Mouse (Mus musculus) midbrain, embryonic 10.5 days (tissue): ENCODE data around the gene Spib. TPM values are rescaled to one million over a fixed set of nuclear protein-coding genes. Genes with fewer than 3 reads are reported as not detected.
A peak's percentile ranks its signal among the peaks of the same experiment; 100 is the strongest.

ENCODE experiments used
- DNase-seq: peaks from one replicate; pipeline ENCODE4 v3.0.0-alpha.2; 2017; ENCODE audit warnings: low spot score
- H3K27ac ChIP-seq: fragments of 300-500 bp; sonication (generic); replicated peaks from 2 replicates; pipeline ENCODE4 v1.5.1; 2016; ENCODE audit warnings: mild to moderate bottlenecking
- H3K27me3 ChIP-seq: fragments of 300-500 bp; sonication (generic); 2 replicates; pipeline ENCODE4 v1.6.1; 2016; ENCODE audit warnings: low read depth, mild to moderate bottlenecking; ENCODE audit not compliant: poor library complexity, severe bottlenecking
- H3K36me3 ChIP-seq: fragments of 300-500 bp; sonication (generic); 2 replicates; pipeline ENCODE4 v1.6.1; 2016; ENCODE audit warnings: mild to moderate bottlenecking, moderate library complexity
- H3K4me1 ChIP-seq: fragments of 300-500 bp; sonication (generic); 2 replicates; pipeline ENCODE4 v1.6.1; 2016
- H3K4me3 ChIP-seq: fragments of 300-500 bp; sonication (generic); 2 replicates; pipeline ENCODE4 v1.5.1; 2016; ENCODE audit warnings: mild to moderate bottlenecking, moderate library complexity
- H3K9me3 ChIP-seq: fragments of 300-500 bp; sonication (generic); replicated peaks from 2 replicates; pipeline ENCODE4 v1.6.1; 2016; ENCODE audit warnings: mild to moderate bottlenecking
- WGBS: fragments of 180-500 bp; shearing (Covaris S2); methylation state at CpG from one replicate; pipeline ENCODE4 v1.1.7; 2016; 5-methylcytosine and 5-hydroxymethylcytosine counted together
- polyA plus RNA-seq: library from polyadenylated mRNA; unstranded; fragments of >200 nt; fragmentation: Nextera tagmentation; extraction: Ambion mirVana; gene quantifications from 2 replicates; pipeline ENCODE4 v1.2.1, GENCODE M21; 2016

The Spib gene
- polyA plus RNA-seq = not detected in 2 replicates

- 82% methylated on average over 4 of the region's 4 CpGs for WGBS
- H3K36me3 ChIP-seq = peaks cover 50% of the 10 kb centered on the region
Measured at GRCm38 (mm10) chr7:44531946-44532732, at the start of gene Spib. Gene Spib, minus strand, starts transcription at chr7:44532071.

DNA sequence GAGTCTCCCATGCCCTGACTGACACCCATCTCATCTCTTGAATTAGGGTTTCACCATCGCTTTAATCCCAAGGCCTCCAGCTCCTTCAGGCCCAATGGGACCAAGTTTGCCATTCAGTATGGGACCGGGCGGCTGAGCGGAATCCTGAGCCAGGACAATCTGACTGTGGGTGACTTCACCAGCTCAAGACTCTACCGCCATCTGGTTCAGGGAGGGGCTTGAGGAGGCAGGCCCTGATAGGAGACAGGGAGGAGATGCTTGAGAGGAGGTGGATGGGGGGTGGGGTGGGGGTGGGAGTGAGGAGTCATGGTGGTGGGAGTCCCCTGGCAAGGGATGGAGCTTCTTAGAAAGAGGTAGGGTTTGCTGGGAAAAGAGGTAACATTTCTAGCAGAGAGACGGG, 49.8 kb upstream of the Spib start:
- Histone ChIP-seq H3K9me3 (0 out of 2 replicates have a peak, but pooled peaks cover 4% of the 10 kb centered on the region), H3K27ac (no peak overlapping the region), H3K4me1 (peaks cover 5% of the 10 kb centered on the region), H3K27me3 (peaks cover 16% of the 10 kb centered on the region), H3K4me3 (no peak overlapping the region), H3K36me3 (no peaks in the 10 kb centered on the region)
- DNase-seq = no peak
- 79% methylated on average over 6 of the region's 6 CpGs for WGBS

More at GRCm38 (mm10) chr7:44531946-44532732, at the start of gene Spib:
- H3K27ac ChIP-seq = no peak within 1 kb of the TSS
- peaks cover 13% of the 10 kb centered on the region for H3K4me1 ChIP-seq
- no peak within 1 kb of the TSS for H3K4me3 ChIP-seq
- no peak for DNase-seq
- H3K27me3 ChIP-seq = peaks cover 32% of the 10 kb centered on the region
- H3K9me3 ChIP-seq = no peaks in the 10 kb centered on the region

DNA sequence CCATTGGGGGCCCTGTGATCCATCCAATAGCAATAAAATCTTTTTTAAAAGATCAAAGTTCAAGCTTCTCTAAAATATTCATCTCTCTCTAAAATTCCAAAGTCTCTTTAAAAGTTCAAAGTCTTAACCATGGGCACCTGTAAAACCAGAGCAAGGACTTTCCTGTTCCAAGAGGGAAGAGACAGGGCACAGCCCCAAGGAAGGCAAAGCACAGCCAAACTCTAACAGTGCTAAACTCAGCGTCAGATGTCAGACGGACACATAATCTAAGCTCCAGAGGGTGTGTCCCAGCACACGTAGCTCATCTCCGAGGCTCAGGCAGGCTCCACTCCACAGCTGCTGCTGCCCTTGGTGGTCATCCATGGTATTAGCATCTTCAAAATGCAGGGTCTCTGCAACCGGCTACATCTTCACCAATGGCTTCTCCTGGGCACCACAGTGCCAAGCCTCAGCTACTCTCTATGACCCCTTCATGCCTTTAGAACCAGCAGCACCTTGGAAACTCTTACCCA, 44.5 kb upstream of the Spib start:
- peaks cover 11% of the 10 kb centered on the region for H3K4me1 ChIP-seq
- 0 out of 2 replicates have a peak, but pooled peaks cover 4% of the 10 kb centered on the region for H3K9me3 ChIP-seq
- no peak for DNase-seq
- H3K4me3 ChIP-seq = no peak overlapping the region
- no peaks in the 10 kb centered on the region for H3K36me3 ChIP-seq
- no peak overlapping the region for H3K27ac ChIP-seq
- 49% methylated on average over 5 of the region's 5 CpGs for WGBS
- H3K27me3 ChIP-seq = no peaks in the 10 kb centered on the region; the same call in 1 of the 2 replicates

DNA sequence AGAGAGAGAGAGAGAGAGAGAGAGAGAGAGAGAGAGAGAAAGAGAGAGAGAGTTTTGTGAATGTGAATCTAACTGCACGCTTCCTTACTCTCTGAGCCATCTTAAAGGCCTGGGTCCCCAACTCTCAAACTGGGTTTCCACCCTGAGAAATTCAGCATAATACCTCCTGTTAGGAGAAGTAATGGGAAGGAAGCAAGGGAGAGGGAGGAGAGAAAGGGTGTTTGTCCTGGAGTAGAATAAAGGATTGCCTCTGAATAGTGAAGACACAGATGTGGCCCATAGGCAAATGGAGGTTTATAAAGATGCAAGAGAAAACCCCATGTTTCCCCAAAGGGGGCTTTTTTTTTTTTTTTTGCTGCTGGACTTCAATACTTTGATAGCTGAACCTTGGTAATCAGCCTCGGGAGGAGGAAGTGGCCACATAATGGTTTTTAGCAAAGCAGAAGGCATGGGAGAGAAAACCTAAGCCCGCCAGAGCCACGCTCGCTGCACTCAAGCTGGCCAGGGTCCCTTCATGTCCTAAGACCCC, 41.1 kb upstream of the Spib start:
- H3K27ac ChIP-seq = no peak overlapping the region
- H3K4me3 ChIP-seq = no peak overlapping the region
- H3K9me3 ChIP-seq = no peaks in the 10 kb centered on the region
- no peak for DNase-seq
- peaks cover 15% of the 10 kb centered on the region for H3K4me1 ChIP-seq
- no peaks in the 10 kb centered on the region for H3K36me3 ChIP-seq
- WGBS = 80% methylated on average over 5 of the region's 5 CpGs
- no peaks in the 10 kb centered on the region; the same call in 1 of the 2 replicates for H3K27me3 ChIP-seq

GRCm38 (mm10) chr7:44572213-44572701, 40.4 kb upstream of the Spib start, which contains the start of gene Napsa:
Gene Napsa, plus strand, starts transcription at chr7:44572380.
- H3K27ac ChIP-seq = no peak within 1 kb of the TSS
- H3K4me3 ChIP-seq = no peak within 1 kb of the TSS
- H3K27me3 ChIP-seq = no peaks in the 10 kb centered on the region; the same call in 1 of the 2 replicates
- H3K4me1 ChIP-seq = peaks cover 15% of the 10 kb centered on the region
- 27% methylated on average over 7 of the region's 7 CpGs for whole genome bisulfite sequencing
- no peak for DNase-seq
- H3K9me3 ChIP-seq = no peaks in the 10 kb centered on the region
- no peaks in the 10 kb centered on the region for H3K36me3 ChIP-seq

- no peak for DNase-seq
- WGBS = 46% methylated on average over 4 of the region's 4 CpGs
Measured at GRCm38 (mm10) chr7:44571811-44572210, 39.9 kb upstream of the Spib start.

GRCm38 (mm10) chr7:44570989-44571388, 39.1 kb upstream of the Spib start:
- no peak for DNase-seq
- no peak overlapping the region for H3K27ac ChIP-seq
- H3K9me3 ChIP-seq = no peaks in the 10 kb centered on the region
- H3K27me3 ChIP-seq = no peaks in the 10 kb centered on the region; the same call in 1 of the 2 replicates
- WGBS = 88% methylated on average over 6 of the region's 6 CpGs
- H3K4me3 ChIP-seq = no peak overlapping the region
- H3K4me1 ChIP-seq = peaks cover 15% of the 10 kb centered on the region
- H3K36me3 ChIP-seq = no peaks in the 10 kb centered on the region

More at GRCm38 (mm10) chr7:44571811-44572210, 39.9 kb upstream of the Spib start:
- no peak overlapping the region for H3K4me3 ChIP-seq
- no peak overlapping the region for H3K27ac ChIP-seq
- H3K27me3 ChIP-seq = no peaks in the 10 kb centered on the region; the same call in 1 of the 2 replicates
- peaks cover 15% of the 10 kb centered on the region for H3K4me1 ChIP-seq
- no peaks in the 10 kb centered on the region for H3K9me3 ChIP-seq
- H3K36me3 ChIP-seq = no peaks in the 10 kb centered on the region

DNA sequence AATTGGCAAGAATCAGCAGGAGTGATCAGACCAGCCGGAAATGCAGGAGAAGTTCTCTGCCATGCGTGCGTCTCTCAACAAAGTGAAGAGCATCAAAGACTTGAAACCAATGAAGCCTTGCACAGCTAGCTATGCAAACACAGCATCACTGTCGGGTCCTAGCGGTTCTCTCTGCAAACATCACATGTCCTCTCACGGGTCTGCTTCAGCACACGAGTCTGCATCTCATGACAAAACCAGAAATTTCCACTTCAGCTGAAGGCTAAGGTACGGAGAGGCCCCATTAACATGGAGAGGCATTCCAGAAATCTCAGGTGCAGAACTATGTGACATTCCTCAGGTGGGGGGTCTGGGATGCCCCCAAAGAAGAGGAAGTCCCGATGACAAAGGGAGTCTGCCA, 36.9 kb upstream of the Spib start:
- H3K4me1 ChIP-seq = peaks cover 15% of the 10 kb centered on the region
- no peak for DNase-seq
- H3K27me3 ChIP-seq = no peaks in the 10 kb centered on the region; the same call in 1 of the 2 replicates
- 77% methylated on average over 9 of the region's 9 CpGs for WGBS
- H3K9me3 ChIP-seq = no peaks in the 10 kb centered on the region
- H3K36me3 ChIP-seq = no peaks in the 10 kb centered on the region
- no peak overlapping the region for H3K27ac ChIP-seq
- no peak overlapping the region for H3K4me3 ChIP-seq

DNA sequence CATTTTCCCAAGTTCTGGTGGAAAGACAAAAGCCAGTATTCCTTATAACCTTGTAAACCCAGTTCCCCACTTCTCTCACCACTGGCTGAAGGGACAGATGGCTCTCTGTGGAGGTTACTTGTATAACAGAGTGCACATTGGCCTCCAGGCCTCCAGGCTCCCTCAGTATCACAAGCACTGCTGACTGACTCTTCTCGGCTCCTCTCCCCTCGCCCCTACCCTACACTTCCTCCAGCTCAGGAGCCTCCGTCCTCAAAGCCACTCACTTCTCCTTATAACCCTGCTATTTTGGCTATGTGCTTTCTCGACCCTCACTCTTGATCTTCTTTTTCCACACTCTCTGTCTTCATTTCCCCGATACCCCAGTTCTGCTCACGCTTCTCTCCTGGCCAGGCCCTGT, 33.5 kb upstream of the Spib start:
- DNase-seq = no peak
- no peak overlapping the region for H3K27ac ChIP-seq
- no peaks in the 10 kb centered on the region for H3K9me3 ChIP-seq
- 82% methylated on average over 6 of the region's 6 CpGs for WGBS
- no peaks in the 10 kb centered on the region for H3K36me3 ChIP-seq
- no peaks in the 10 kb centered on the region for H3K4me1 ChIP-seq
- H3K27me3 ChIP-seq = no peaks in the 10 kb centered on the region
- H3K4me3 ChIP-seq = no peak overlapping the region

GRCm38 (mm10) chr7:44564486-44564885, 32.6 kb upstream of the Spib start:
- no peak overlapping the region for H3K4me3 ChIP-seq
- 85% methylated on average over 10 of the region's 10 CpGs for WGBS
- H3K27ac ChIP-seq = no peak overlapping the region
- H3K27me3 ChIP-seq = no peaks in the 10 kb centered on the region
- no peak for DNase-seq
- no peaks in the 10 kb centered on the region for H3K4me1 ChIP-seq
- H3K36me3 ChIP-seq = no peaks in the 10 kb centered on the region
- no peaks in the 10 kb centered on the region for H3K9me3 ChIP-seq

GRCm38 (mm10) chr7:44563284-44563683, 31.4 kb upstream of the Spib start:
- no peaks in the 10 kb centered on the region for H3K27me3 ChIP-seq
- H3K4me1 ChIP-seq = no peaks in the 10 kb centered on the region
- 53% methylated on average over 8 of the region's 8 CpGs for WGBS
- H3K4me3 ChIP-seq = no peak overlapping the region
- H3K27ac ChIP-seq = no peak overlapping the region
- no peaks in the 10 kb centered on the region for H3K36me3 ChIP-seq
- H3K9me3 ChIP-seq = no peaks in the 10 kb centered on the region
- DNase-seq = no peak

DNA sequence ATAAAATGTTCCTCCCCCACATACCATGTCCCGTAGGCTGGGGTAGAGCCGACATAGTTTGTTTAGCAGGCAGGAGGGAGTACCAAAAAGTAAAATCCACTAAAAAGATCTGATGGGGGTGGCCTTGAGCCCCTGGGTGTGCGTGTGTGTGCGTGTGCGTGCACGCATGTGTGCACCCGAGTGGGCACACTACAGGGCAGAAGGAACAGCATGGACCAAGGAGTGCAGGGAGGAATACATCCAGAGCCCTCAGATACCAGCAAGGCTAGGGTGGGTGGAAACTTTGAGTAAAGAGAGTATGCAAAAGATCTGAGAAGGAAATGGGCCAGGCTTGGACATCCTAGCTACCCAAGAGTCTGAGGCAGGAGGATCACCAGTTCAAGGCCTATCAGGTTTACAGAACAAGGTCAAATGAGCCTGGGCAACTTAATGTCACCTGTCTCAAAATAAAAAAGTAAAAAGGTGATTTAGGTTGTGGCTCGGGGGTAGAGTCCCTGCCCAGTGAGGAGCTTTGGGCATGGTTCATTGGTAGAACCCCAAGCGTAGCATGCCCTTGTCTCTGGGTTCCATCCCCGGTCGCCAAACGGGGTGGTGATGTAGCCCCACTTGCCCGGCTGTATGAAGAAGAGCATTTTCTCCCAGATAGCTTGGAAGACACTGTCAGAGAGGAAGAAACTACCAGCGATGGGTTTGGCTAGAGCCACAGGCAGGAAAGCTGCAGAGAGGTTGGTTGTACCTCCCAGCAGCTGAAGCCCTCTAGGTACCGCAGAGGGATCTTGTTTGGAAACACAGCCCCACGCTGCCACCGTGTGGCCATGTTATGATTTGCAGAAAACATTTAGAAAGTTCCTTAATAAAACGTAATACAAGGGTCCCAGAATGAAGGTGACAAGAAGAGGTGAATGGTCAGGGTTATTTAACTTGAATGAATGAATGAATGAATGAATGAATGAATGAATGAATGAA, 28.8 kb upstream of the Spib start:
- Histone ChIP-seq H3K4me1 (no peaks in the 10 kb centered on the region), H3K36me3 (no peaks in the 10 kb centered on the region), H3K27me3 (no peaks in the 10 kb centered on the region), H3K9me3 (no peaks in the 10 kb centered on the region), H3K4me3 (no peak overlapping the region), H3K27ac (no peak overlapping the region)
- 55% methylated on average over 18 of the region's 18 CpGs for WGBS
- peak; percentile 68 for DNase-seq
